15 mouse cellular contexts compared by ENCODE assay signal in the genomic region with DNA sequence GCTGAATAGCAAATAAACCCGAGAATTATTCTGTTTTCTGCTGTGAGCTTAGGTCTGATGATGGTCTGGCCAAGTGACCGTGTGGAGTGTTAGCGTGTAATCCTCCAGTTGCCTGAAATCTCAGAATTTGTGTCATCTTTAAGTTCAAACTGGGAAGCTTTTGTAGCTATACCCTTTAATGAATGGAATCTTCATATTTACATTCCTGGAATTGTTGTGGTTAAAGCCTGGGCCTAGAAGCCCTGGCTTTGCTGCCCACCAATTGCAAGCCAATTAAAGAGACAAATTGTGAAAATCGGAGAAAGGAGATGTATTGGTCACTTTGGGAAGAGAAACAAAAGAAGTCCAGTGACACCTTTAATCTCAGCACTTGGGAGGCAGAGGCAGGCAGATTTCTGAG.
"Had no signal": no experiment of that assay in that cellular context is flagged by ENCODE, and none has a peak within 500 bp of the region (broad histone marks: within the 10 kb centered on the region; RNA-seq: fewer than 3 reads in every experiment).

No protein-coding gene starts in this region.

- H3K9me3 ChIP-seq: limb, embryonic 10.5 days; liver, embryonic 15.5 days; midbrain, embryonic 15.5 days had no signal

- DNase-seq: kidney, adult 11 months; kidney, adult 9 months; kidney, postnatal 14 days; right cerebral cortex, postnatal 25 days; thymus, postnatal 4 days had no signal

- H3K9ac ChIP-seq: liver, embryonic 15.5 days; midbrain, embryonic 15.5 days; neural tube, embryonic 13.5 days had no signal

- H3K4me2 ChIP-seq: liver, embryonic 11.5 days; liver, embryonic 15.5 days; midbrain, embryonic 11.5 days; midbrain, embryonic 15.5 days; neural tube, embryonic 13.5 days had no signal

- ATAC-seq: lung, postnatal 0 days; midbrain, embryonic 15.5 days had no signal

- H3K4me3 ChIP-seq: left cerebral cortex, adult 2 months; limb, embryonic 10.5 days; liver, embryonic 15.5 days; megakaryocyte, embryonic 14.5 days; midbrain, embryonic 15.5 days; neural tube, embryonic 13.5 days had no signal

- H3K27ac ChIP-seq: left cerebral cortex, adult 2 months; limb, embryonic 10.5 days; liver, embryonic 15.5 days; macrophage; midbrain, embryonic 15.5 days; neural tube, embryonic 13.5 days had no signal

- H3K4me1 ChIP-seq: megakaryocyte, embryonic 14.5 days had no signal

- H3K27me3 ChIP-seq: liver, embryonic 15.5 days; midbrain, embryonic 15.5 days; neural tube, embryonic 13.5 days had no signal

- H3K36me3 ChIP-seq: limb, embryonic 10.5 days; liver, embryonic 15.5 days; midbrain, embryonic 15.5 days; neural tube, embryonic 13.5 days had no signal
